Mouse (Mus musculus) forebrain, embryonic 13.5 days (tissue): ENCODE results near the gene Ablim1. TPM values are rescaled to one million over a fixed set of nuclear protein-coding genes. Genes with fewer than 3 reads are reported as not detected.

Experiments
- ATAC-seq: fragments of 200-750 bp; cut with Nextera tagmentation; 2 replicates; pipeline ENCODE4 v1.8.0; 2017
- H3K27ac ChIP-seq: fragments of 300-500 bp; sonication (generic); 2 replicates; pipeline ENCODE4 v1.5.1; 2015; ENCODE audit warnings: inconsistent platforms, mild to moderate bottlenecking, moderate library complexity
- H3K27me3 ChIP-seq: fragments of 300-500 bp; sonication (generic); 2 replicates; pipeline ENCODE4 v1.6.1; 2015; ENCODE audit warnings: mild to moderate bottlenecking, inconsistent platforms
- H3K36me3 ChIP-seq: fragments of 300-500 bp; sonication (generic); 2 replicates; pipeline ENCODE4 v1.6.1; 2015; ENCODE audit warnings: mild to moderate bottlenecking, inconsistent platforms; ENCODE audit not compliant: poor library complexity, severe bottlenecking
- H3K4me1 ChIP-seq: fragments of 300-500 bp; sonication (generic); 2 replicates; pipeline ENCODE4 v1.6.1; 2015; ENCODE audit warnings: inconsistent platforms
- H3K4me2 ChIP-seq: fragments of 300-500 bp; sonication (generic); 2 replicates; pipeline ENCODE4 v1.6.1; 2015; ENCODE audit warnings: inconsistent platforms, mild to moderate bottlenecking, moderate library complexity
- H3K4me3 ChIP-seq: fragments of 300-500 bp; sonication (generic); 2 replicates; pipeline ENCODE4 v1.5.1; 2015; ENCODE audit warnings: mild to moderate bottlenecking, inconsistent platforms
- H3K9ac ChIP-seq: fragments of 300-500 bp; sonication (generic); 2 replicates; pipeline ENCODE4 v1.6.1; 2015; ENCODE audit warnings: mild to moderate bottlenecking, inconsistent platforms
- H3K9me3 ChIP-seq: fragments of 300-500 bp; sonication (generic); replicated peaks from 2 replicates; pipeline ENCODE4 v1.6.1; 2016; ENCODE audit warnings: inconsistent platforms
- WGBS: fragments of 180-500 bp; shearing (Covaris S2); methylation state at CpG from one replicate; pipeline ENCODE4 v1.1.7; 2015; 5-methylcytosine and 5-hydroxymethylcytosine counted together
- polyA plus RNA-seq: library from polyadenylated mRNA; unstranded; fragments of >200 nt; fragmentation: Nextera tagmentation; extraction: Ambion mirVana; gene quantifications from 2 replicates; pipeline ENCODE4 v1.2.1, GENCODE M21; 2015

Gene Ablim1
- polyA plus RNA-seq, 1 experiment from 2014 or later: 16.5 TPM

DNA sequence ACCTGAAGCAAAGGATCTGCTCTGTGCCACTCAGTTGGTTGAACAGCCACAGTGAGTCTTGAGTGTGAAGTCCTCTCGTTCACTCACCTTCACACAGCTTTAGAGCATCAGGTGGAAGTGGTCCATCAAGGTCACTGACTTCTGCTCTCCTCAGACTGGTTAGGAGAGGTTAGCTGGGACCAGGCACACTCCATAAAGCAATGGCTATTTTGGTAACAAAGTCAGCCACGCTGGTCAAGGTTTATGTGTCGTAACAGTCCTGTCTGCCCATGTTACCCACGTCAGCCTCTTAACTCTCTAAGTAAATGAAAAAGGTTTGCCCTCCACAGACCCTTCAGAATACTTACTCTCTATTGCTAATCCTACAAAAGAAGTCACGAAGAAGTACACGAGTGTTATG is 44.0 kb downstream of the Ablim1 start:
- ATAC-seq: no peak
- H3K27me3 ChIP-seq: peaks cover 6% of the 10 kb centered on the region; the same call in 1 of the 2 replicates
- peaks cover 48% of the 10 kb centered on the region for H3K4me1 ChIP-seq
- no peak overlapping the region for H3K4me2 ChIP-seq
- no peak overlapping the region for H3K27ac ChIP-seq
- H3K4me3 ChIP-seq: no peak overlapping the region
- H3K9ac ChIP-seq: no peak overlapping the region
- no peaks in the 10 kb centered on the region for H3K9me3 ChIP-seq
- H3K36me3 ChIP-seq: no peaks in the 10 kb centered on the region
- 85% methylated on average over 6 of the region's 6 CpGs for whole genome bisulfite sequencing

DNA sequence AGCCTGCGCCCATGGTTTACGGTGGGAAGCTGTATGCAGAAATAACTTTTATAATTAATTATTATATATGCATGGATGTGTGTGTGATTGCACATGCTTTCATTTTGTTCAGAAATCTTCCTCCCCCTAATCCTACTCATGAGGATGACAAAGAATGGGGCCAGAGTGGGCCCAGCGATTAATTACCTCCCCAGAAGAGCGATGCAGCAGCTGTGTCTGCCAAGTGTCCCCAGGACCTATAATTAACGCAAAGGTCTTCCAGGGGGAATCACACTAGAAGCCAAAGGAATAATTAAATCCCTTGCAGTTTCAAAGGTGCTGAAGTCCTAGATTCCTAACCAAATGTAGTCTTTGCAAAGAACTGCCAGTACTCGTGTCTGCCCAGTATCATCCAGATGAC is 44.9 kb downstream of the Ablim1 start:
- 26% methylated on average over 6 of the region's 6 CpGs for WGBS
- H3K4me1 ChIP-seq: peaks cover 39% of the 10 kb centered on the region
- peaks cover 6% of the 10 kb centered on the region; the same call in 1 of the 2 replicates for H3K27me3 ChIP-seq
- H3K9ac ChIP-seq: no peak overlapping the region
- no peak overlapping the region for H3K4me3 ChIP-seq
- H3K27ac ChIP-seq: 0 out of 2 replicates have a peak overlapping the region, but pooled peaks have one; percentile 1
- H3K9me3 ChIP-seq: no peaks in the 10 kb centered on the region
- no peak for ATAC-seq
- H3K4me2 ChIP-seq: no peak overlapping the region
- no peaks in the 10 kb centered on the region for H3K36me3 ChIP-seq

DNA sequence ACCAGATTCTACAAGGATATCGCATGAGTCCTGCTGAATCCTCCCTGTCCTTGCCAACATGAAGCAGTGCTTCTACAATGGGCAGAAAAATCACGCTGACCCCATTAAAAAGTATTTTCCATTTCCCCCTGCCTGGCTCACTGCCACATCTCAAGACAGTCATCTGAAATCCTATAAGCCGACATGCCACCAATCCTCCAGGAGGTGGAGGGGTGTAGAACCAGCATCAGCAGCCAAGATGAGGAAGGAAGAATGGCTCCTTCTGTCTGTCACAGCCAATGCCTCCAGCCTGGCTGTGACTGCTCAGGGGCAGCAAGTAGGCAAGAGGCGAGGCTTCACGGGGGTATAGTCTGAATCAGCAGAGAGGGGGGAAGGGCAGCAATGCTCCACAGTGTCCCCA is 47.2 kb downstream of the Ablim1 start:
- H3K9me3 ChIP-seq: no peaks in the 10 kb centered on the region
- no peak for ATAC-seq
- no peak overlapping the region for H3K4me2 ChIP-seq
- H3K27me3 ChIP-seq: peaks cover 2% of the 10 kb centered on the region; the same call in 1 of the 2 replicates
- peaks cover 24% of the 10 kb centered on the region for H3K4me1 ChIP-seq
- 69% methylated on average over 5 of the region's 5 CpGs for WGBS
- no peak overlapping the region for H3K27ac ChIP-seq
- H3K9ac ChIP-seq: no peak overlapping the region
- H3K4me3 ChIP-seq: no peak overlapping the region
- H3K36me3 ChIP-seq: no peaks in the 10 kb centered on the region

DNA sequence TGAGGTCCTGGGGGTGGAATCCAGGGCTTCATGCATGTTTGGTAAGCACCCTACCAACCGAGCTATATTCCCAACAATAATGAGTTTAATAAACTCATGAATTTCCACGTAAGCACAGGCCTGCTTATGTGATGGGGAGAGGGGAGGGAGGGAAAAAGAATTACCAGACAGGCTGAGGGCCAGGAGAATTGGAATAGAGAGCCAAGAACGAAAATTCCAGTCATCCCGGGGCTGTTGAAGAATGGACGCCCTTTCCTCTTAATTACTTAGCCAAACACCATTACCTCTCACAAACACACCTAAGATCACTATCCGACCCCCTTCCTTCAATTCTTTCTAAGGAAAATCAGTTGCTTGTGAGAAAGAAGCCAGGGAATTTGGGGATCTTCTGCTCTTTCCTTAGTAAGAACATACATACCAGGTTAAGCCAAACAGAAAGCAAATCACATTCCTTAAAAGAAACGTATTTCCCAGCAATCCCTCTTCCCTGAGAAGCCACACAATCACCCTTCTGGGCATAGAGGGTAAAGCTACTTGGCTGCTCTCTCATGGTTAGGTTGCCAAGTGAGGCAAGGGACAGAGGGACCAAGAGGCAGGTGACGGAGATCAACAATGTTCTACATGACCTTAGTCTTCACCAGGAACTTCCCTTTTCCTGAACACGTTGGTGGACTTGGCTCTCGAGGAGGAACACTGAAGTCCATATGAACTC is 48.2 kb downstream of the Ablim1 start:
- no peak overlapping the region for H3K9ac ChIP-seq
- H3K4me1 ChIP-seq: peaks cover 24% of the 10 kb centered on the region
- H3K9me3 ChIP-seq: no peaks in the 10 kb centered on the region
- 89% methylated on average over 10 of the region's 10 CpGs for WGBS
- no peaks in the 10 kb centered on the region for H3K36me3 ChIP-seq
- H3K27me3 ChIP-seq: no peaks in the 10 kb centered on the region
- no peak overlapping the region for H3K4me3 ChIP-seq
- no peak for ATAC-seq
- no peak overlapping the region for H3K4me2 ChIP-seq
- no peak overlapping the region for H3K27ac ChIP-seq

DNA sequence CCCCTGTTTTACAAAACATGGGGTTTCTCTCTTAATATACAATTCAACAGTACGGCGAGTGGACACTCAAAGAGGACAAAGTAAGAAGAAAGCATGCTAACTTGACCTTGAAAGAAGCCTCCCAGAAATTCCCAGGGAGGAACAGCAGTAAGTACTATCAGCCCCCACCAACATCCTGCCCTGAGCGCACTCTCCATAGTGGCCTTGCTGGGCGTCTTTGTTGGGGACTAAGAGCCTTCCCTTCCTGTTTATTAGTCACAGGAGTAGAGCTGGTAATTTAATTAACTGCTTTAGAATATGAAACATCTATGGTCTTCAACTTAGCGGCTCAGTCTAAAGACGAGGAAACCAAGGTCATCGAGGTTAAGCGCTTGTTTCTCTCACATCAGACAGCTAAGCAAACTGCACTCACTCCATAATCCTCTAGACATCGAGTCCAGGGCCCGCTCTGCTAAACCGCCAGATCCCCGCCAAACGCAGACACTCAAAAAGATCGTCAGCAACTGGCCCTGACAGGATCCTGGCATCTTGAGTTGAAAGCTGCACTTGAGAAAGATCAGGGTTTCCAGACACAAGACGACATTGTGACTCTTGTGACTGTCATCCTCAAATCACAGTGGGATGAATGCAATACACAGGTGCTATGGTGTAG is 50.3 kb downstream of the Ablim1 start:
- Histone ChIP-seq H3K36me3 (no peaks in the 10 kb centered on the region), H3K27ac (no peak overlapping the region), H3K4me3 (no peak overlapping the region), H3K4me2 (no peak overlapping the region), H3K9ac (no peak overlapping the region), H3K4me1 (peaks cover 11% of the 10 kb centered on the region), H3K27me3 (no peaks in the 10 kb centered on the region), H3K9me3 (no peaks in the 10 kb centered on the region)
- no peak for ATAC-seq
- WGBS: 44% methylated on average over 15 of the region's 15 CpGs

DNA sequence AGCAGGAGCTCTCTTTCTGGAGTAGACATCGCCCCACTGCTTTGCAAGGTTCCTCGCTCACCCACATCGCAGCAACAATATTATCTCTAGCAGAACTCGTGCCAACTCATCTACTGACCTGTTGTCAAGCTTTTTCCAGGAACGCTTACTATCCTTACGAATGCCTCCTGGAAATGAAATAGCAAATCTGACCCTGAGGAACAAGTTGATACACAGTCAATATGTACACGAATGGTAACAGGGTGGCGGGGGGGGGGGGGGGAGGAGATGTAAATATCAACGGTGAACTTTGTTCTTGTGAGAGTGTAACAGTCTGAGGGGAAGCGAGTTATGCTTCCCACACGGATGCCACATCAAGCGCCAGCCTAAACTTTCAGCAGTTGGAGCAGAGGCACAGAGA is 56.9 kb downstream of the Ablim1 start:
- Histone ChIP-seq H3K27me3 (no peaks in the 10 kb centered on the region), H3K36me3 (no peaks in the 10 kb centered on the region), H3K9me3 (no peaks in the 10 kb centered on the region), H3K4me2 (no peak overlapping the region), H3K9ac (no peak overlapping the region), H3K27ac (no peak overlapping the region), H3K4me3 (no peak overlapping the region), H3K4me1 (peaks cover 5% of the 10 kb centered on the region; the same call in 1 of the 2 replicates)
- no peak for ATAC-seq
- WGBS: 92% methylated on average over 11 of the region's 12 CpGs

DNA sequence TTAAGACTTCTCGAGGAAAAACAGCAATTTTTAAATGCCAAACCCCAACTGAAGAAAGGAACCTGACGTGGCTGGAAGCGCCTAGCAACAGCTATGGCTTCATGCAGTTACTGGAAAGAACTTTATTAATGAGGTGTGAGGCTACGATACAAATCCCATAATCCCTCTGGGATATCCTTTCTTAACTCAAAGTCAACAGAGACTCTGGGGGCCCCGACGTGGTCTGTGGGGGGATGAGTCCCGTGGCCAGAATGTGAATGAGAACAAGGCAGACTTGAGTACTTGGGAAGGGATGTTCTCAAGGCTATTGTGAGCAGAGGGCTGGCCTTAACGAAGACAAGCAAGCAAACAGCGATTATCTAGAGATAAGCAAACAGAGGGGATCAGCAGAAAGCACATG is 58.1 kb downstream of the Ablim1 start:
- Histone ChIP-seq H3K27me3 (no peaks in the 10 kb centered on the region), H3K4me3 (no peak overlapping the region), H3K4me2 (no peak overlapping the region), H3K9me3 (no peaks in the 10 kb centered on the region), H3K4me1 (peaks cover 5% of the 10 kb centered on the region; the same call in 1 of the 2 replicates), H3K27ac (no peak overlapping the region), H3K36me3 (no peaks in the 10 kb centered on the region), H3K9ac (no peak overlapping the region)
- 41% methylated on average over 9 of the region's 9 CpGs for WGBS
- no peak for ATAC-seq

DNA sequence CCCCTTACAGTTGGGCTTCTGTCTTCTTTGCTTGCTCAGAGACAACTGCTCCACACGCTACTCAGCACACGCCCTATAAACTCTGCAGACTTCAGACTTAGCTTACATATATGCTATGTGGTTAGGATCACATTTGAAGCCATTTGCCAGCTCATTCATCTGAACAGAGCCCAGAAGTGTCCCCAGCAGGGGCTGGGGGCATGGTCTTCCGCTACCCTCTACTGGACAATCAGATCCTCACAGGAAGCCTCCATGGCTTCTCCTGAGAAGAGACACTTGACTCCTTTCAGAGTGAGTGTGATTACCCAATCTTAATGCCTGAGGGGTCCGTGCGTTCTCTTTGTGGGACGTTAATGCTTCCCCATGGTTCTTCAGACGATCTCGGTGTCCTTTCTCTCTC is 59.6 kb downstream of the Ablim1 start:
- Histone ChIP-seq H3K9ac (no peak overlapping the region), H3K4me3 (no peak overlapping the region), H3K27me3 (no peaks in the 10 kb centered on the region), H3K4me1 (peaks cover 5% of the 10 kb centered on the region; the same call in 1 of the 2 replicates), H3K36me3 (no peaks in the 10 kb centered on the region), H3K4me2 (no peak overlapping the region), H3K27ac (no peak overlapping the region), H3K9me3 (no peaks in the 10 kb centered on the region)
- WGBS: 82% methylated on average over 8 of the region's 8 CpGs
- ATAC-seq: no peak

DNA sequence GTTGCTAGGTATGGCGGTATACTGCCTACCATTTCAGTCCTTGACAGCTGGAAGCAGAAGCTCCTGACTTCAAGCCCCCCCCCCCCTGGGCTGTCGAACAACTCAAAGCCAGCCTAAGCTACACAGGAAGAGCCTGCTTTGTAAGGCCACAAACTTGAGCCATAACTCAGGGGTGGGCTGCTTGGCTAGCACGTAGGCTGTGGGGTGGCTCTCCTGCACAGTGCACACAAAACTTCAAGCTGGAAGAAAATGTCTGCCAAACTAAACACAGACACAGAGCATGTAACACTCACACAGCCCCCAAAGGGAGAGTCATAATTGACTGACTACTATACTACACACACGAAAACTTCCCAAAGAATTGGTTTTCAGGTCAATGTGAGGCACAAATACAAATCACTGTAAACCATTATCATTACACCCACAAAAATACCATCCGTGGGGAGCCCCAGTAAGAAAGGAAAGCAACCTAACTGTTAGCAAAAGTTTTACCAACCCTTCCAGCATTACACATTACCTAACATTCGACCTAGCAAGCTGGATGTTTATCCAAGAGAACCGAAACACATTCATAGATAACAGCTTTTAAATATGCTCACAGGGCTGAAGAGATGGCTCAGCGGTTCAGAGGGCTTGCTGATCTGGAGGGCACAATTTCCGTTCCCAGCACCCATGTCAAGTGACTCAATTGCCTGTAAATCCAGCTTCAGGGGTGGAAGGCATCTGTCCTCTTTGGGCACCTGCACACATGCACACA is 61.8 kb downstream of the Ablim1 start:
- no peak overlapping the region for H3K27ac ChIP-seq
- H3K27me3 ChIP-seq: no peaks in the 10 kb centered on the region
- peaks cover 5% of the 10 kb centered on the region; the same call in 1 of the 2 replicates for H3K4me1 ChIP-seq
- 84% methylated on average over 9 of the region's 9 CpGs for WGBS
- no peak overlapping the region for H3K4me3 ChIP-seq
- no peak overlapping the region for H3K4me2 ChIP-seq
- no peaks in the 10 kb centered on the region for H3K9me3 ChIP-seq
- H3K36me3 ChIP-seq: no peaks in the 10 kb centered on the region
- H3K9ac ChIP-seq: no peak overlapping the region
- ATAC-seq: no peak

DNA sequence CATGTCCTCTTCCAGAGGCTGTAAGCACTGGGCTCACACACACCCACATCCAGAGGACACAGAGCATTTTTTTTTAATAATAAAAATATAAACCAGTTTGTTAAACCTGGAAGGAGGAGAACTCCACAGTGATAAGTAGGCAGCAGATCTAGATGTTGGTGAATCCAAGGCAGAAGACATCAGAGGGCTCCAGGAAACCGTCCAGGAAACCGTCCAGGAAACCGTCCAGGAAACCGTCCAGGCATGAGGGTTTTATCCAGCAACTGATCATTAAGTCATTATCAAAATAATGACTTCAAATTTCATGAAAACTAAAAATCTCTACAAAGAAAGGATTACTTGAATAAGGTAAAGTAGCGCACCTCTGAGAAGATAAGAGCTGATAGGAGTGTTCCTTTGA is 65.9 kb downstream of the Ablim1 start:
- H3K27me3 ChIP-seq: no peaks in the 10 kb centered on the region
- 88% methylated on average over 5 of the region's 5 CpGs for WGBS
- no peak for ATAC-seq
- no peaks in the 10 kb centered on the region for H3K9me3 ChIP-seq
- H3K36me3 ChIP-seq: no peaks in the 10 kb centered on the region
- H3K4me1 ChIP-seq: 0 out of 2 replicates have a peak, but pooled peaks cover 1% of the 10 kb centered on the region
- H3K27ac ChIP-seq: no peak overlapping the region
- no peak overlapping the region for H3K4me2 ChIP-seq
- H3K4me3 ChIP-seq: no peak overlapping the region
- no peak overlapping the region for H3K9ac ChIP-seq

DNA sequence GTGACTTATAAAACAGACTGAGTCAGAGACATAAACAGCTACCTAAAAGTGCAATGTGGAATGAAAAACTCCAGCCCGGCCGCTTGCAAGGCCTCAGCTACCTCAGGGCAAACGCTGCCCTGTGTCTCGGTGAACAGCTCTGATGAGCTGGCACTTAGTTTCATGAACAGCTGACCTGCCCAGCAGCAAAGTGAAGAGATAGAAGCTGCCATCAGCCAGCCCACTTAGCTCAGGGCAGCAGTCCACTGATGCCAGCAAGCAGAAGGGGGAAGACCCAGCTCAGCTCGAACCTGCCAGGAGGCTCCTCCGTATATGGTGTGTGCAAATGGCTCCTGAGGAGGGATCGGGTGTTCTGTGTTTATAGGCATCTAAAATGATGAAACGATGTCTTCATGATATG is 67.5 kb downstream of the Ablim1 start:
- H3K4me2 ChIP-seq: no peak overlapping the region
- no peak overlapping the region for H3K27ac ChIP-seq
- H3K9ac ChIP-seq: no peak overlapping the region
- no peak overlapping the region for H3K4me3 ChIP-seq
- H3K9me3 ChIP-seq: no peaks in the 10 kb centered on the region
- no peaks in the 10 kb centered on the region for H3K27me3 ChIP-seq
- ATAC-seq: no peak
- 0 out of 2 replicates have a peak, but pooled peaks cover 5% of the 10 kb centered on the region for H3K4me1 ChIP-seq
- 81% methylated on average over 8 of the region's 8 CpGs for WGBS
- no peaks in the 10 kb centered on the region for H3K36me3 ChIP-seq

DNA sequence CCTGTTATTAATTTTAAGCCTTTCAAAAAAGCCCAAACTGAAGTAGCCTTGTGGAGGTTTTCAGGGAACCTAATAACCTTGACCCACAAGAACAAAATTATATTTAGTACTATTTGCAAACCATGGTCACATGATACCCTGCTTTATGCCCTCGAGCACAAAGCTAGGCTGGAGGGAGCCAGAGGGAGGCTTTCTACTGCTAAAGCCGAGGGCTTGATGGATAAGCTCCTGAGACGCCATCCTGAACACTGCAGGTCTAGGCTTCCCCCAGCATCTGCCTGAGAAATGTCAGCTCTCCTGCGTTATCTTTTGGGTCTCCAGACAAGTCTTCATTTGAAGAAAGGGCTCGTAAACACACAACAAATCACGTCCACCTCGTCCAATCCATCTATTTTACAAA is 70.4 kb downstream of the Ablim1 start:
- no peak overlapping the region for H3K4me3 ChIP-seq
- 73% methylated on average over 7 of the region's 7 CpGs for WGBS
- H3K27me3 ChIP-seq: no peaks in the 10 kb centered on the region
- H3K9me3 ChIP-seq: no peaks in the 10 kb centered on the region
- no peak overlapping the region for H3K9ac ChIP-seq
- no peak for ATAC-seq
- no peak overlapping the region for H3K4me2 ChIP-seq
- H3K36me3 ChIP-seq: no peaks in the 10 kb centered on the region
- H3K4me1 ChIP-seq: peaks cover 6% of the 10 kb centered on the region; the same call in 1 of the 2 replicates
- no peak overlapping the region for H3K27ac ChIP-seq
